Mouse (Mus musculus) limb, embryonic 12.5 days (tissue): ENCODE data around the gene Esp38. TPM values are rescaled to one million over a fixed set of nuclear protein-coding genes. Genes with fewer than 3 reads are reported as not detected.
"Not testable (repeated sequence)": the region's sequence is repeated elsewhere in the genome, so short reads cannot be mapped to it uniquely, and the experiment has no call there.

ENCODE experiments used
- ATAC-seq: fragments of 200-750 bp; cut with Nextera tagmentation; 2 replicates; pipeline ENCODE4 v1.8.0; 2017; ENCODE audit warnings: low read depth, moderate TSS enrichment; ENCODE audit not compliant: insufficient number of reproducible peaks, insufficient read depth, low FRiP score, low TSS enrichment
- H3K27ac ChIP-seq: fragments of 300-500 bp; sonication (generic); 2 replicates; pipeline ENCODE4 v1.5.1; 2016; ENCODE audit warnings: mild to moderate bottlenecking, moderate library complexity
- H3K27me3 ChIP-seq: fragments of 300-500 bp; sonication (generic); 2 replicates; pipeline ENCODE4 v1.6.1; 2016; ENCODE audit warnings: mild to moderate bottlenecking, moderate library complexity
- H3K36me3 ChIP-seq: fragments of 300-500 bp; sonication (generic); 2 replicates; pipeline ENCODE4 v1.6.1; 2016; ENCODE audit warnings: mild to moderate bottlenecking, moderate library complexity
- H3K4me1 ChIP-seq: fragments of 300-500 bp; sonication (generic); replicated peaks from 2 replicates; pipeline ENCODE4 v1.6.1; 2016
- H3K4me2 ChIP-seq: fragments of 300-500 bp; sonication (generic); 2 replicates; pipeline ENCODE4 v1.6.1; 2016; ENCODE audit warnings: mild to moderate bottlenecking, moderate library complexity
- H3K4me3 ChIP-seq: fragments of 300-500 bp; sonication (generic); replicated peaks from 2 replicates; pipeline ENCODE4 v1.5.1; 2016; ENCODE audit warnings: mild to moderate bottlenecking
- H3K9ac ChIP-seq: fragments of 300-500 bp; sonication (generic); replicated peaks from 2 replicates; pipeline ENCODE4 v1.6.1; 2016; ENCODE audit warnings: mild to moderate bottlenecking, moderate library complexity
- H3K9me3 ChIP-seq: fragments of 300-500 bp; sonication (generic); 2 replicates; pipeline ENCODE4 v1.6.1; 2016; ENCODE audit warnings: mild to moderate bottlenecking, moderate library complexity
- WGBS: fragments of 180-500 bp; shearing (Covaris S2); methylation state at CpG from one replicate; pipeline ENCODE4 v1.1.7; 2016; 5-methylcytosine and 5-hydroxymethylcytosine counted together
- polyA plus RNA-seq: library from polyadenylated mRNA; unstranded; fragments of >200 nt; fragmentation: Nextera tagmentation; extraction: Ambion mirVana; gene quantifications from 2 replicates; pipeline ENCODE4 v1.2.1, GENCODE M21; 2016

Gene Esp38
- not detected in 2 replicates for polyA plus RNA-seq

DNA sequence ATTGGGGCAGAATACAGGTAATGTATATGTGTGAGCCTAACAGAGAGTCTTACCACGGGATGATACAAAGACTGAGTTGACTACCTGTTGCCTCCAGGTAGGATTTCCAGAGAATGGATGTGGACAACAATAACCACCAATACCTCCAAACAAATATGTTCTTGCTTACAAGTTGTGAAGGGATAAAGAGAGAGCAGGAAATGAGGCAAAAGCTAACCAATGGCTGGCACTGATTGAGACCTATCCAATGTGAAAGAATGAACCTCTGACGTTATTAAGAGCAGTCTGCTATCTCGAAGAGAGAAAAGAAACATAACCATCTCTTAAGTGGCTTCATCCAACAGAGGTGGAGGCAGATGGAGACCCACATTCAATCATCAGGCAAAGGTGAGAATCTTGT, at the start of gene Esp38:
TSS of gene Esp38 (plus strand) at position 301 of the 400 bp plus-strand sequence.
- Histone ChIP-seq H3K4me3 (no peak within 1 kb of the TSS), H3K27ac (no peak within 1 kb of the TSS), H3K27me3 (no peaks in the 10 kb centered on the region), H3K9ac (no peak within 1 kb of the TSS), H3K4me2 (no peak within 1 kb of the TSS), H3K36me3 (no peaks in the 10 kb centered on the region), H3K9me3 (no peaks in the 10 kb centered on the region), H3K4me1 (no peaks in the 10 kb centered on the region)
- ATAC-seq, result no peak
- 85% methylated on average over 3 of the region's 3 CpGs for WGBS

- ATAC-seq, H3K27me3 ChIP-seq, H3K4me2 ChIP-seq, H3K9ac ChIP-seq, H3K36me3 ChIP-seq, H3K9me3 ChIP-seq, H3K27ac ChIP-seq, H3K4me3 ChIP-seq, H3K4me1 ChIP-seq: not testable (repeated sequence)
- WGBS, result 52% methylated on average over 8 of the region's 8 CpGs
Measured at GRCm38 (mm10) chr17:39902928-39903545, 47.3 kb upstream of the Esp38 start.

Other genes starting within 250 kb of the Esp38 start
- not detected in 2 replicates for gene AC192777.2, start 144.9 kb downstream of the Esp38 start, polyA plus RNA-seq